Mouse (Mus musculus) ovary, adult 2 months (tissue): ENCODE data around the gene Pde7b. TPM values are rescaled to one million over a fixed set of nuclear protein-coding genes. Genes with fewer than 3 reads are reported as not detected.

ENCODE experiments used
- polyA plus RNA-seq: library from polyadenylated mRNA; depleted of rRNA; stranded (reverse); fragments of >200 nt; gene quantifications from 2 replicates; pipeline ENCODE4 v1.2.3, GENCODE M21; 2012; rRNA removed

Gene Pde7b
- 22.7 and 23.7 TPM in 2 replicates for polyA plus RNA-seq

GRCm38 (mm10) chr10:20724906-20725305 lies at the start of gene Pde7b:
Pde7b (minus strand) TSS chr10:20725078.

Other genes starting within 250 kb of the Pde7b start
- gene Ahi1, start 227.5 kb upstream of the Pde7b start, polyA plus RNA-seq = 3.6 TPM in 2 replicates